In genomic region chr19:42131101-42131500, GRCm38 (mm10) we compare ENCODE assay signal across 12 mouse cellular contexts. TPM values are rescaled to one million over a fixed set of nuclear protein-coding genes. Genes with fewer than 3 reads are reported as not detected.
DNase-seq lines count a peak whose midpoint lies in the region; ATAC-seq and TF ChIP-seq lines count a peak whose summit lies in the region.
"Had no signal": no experiment of that assay in that cellular context is flagged by ENCODE, and none has a peak within 500 bp of the region (broad histone marks: within the 10 kb centered on the region; RNA-seq: fewer than 3 reads in every experiment).

No protein-coding gene starts in this region.

- no peaks in the 10 kb centered on the region for H3K27me3 ChIP-seq in cerebellum, adult 2 months (ENCODE audit: control insufficient read depth, insufficient read depth, low read length)
- no peaks in the 10 kb centered on the region for H3K27me3 ChIP-seq in spleen, adult 2 months (ENCODE audit: control insufficient read depth, insufficient read depth, low read length)
- H3K27me3 ChIP-seq in lung, embryonic 15.5 days, result no peaks in the 10 kb centered on the region
- H3K27me3 ChIP-seq: heart, embryonic 15.5 days; limb, embryonic 13.5 days had no signal

- no peaks in the 10 kb centered on the region for H3K36me3 ChIP-seq in spleen, adult 2 months (ENCODE audit: control insufficient read depth, insufficient read depth, low read length)
- no peaks in the 10 kb centered on the region for H3K36me3 ChIP-seq in lung, embryonic 15.5 days
- H3K36me3 ChIP-seq: heart, embryonic 15.5 days; limb, embryonic 13.5 days had no signal

- TF ChIP-seq CTCF in cerebellum, adult 2 months (IDR thresholded peaks at IDR 0.05; ENCODE audit: borderline replicate concordance, insufficient read depth, low read depth, low read length), result no peak
- TF ChIP-seq CTCF in spleen, adult 2 months (IDR thresholded peaks at IDR 0.05; ENCODE audit: extremely low read depth, insufficient read depth, insufficient read length, insufficient replicate concordance), result no peak

- peak; percentile 40 for DNase-seq in cerebellum, adult 9-11 months
- DNase-seq in cerebellum, adult 2 months, result no peak
- DNase-seq in spleen, adult 2 months (ENCODE audit: low read depth in 1 of 2, low spot score in 2 of 2), result no peak
- DNase-seq in spleen, postnatal 4 days (ENCODE audit: low spot score in 2 of 2), result no peak
- DNase-seq in ovary, adult 18-20 months (ENCODE audit: low spot score), result no peak
- DNase-seq in ovary, postnatal 10 days (ENCODE audit: low spot score), result no peak
- no peak for DNase-seq in kidney, adult 11 months
- DNase-seq: kidney, postnatal 4 days had no signal

- H3K4me2 ChIP-seq in lung, embryonic 15.5 days, result no peak overlapping the region
- H3K4me2 ChIP-seq: heart, embryonic 15.5 days; limb, embryonic 13.5 days had no signal

- no peak overlapping the region for H3K9ac ChIP-seq in lung, embryonic 15.5 days
- H3K9ac ChIP-seq: heart, embryonic 15.5 days; limb, embryonic 13.5 days had no signal

- no peak overlapping the region for H3K4me3 ChIP-seq in cerebellum, adult 2 months (replicated peaks; ENCODE audit: insufficient read depth, low read depth, low read length)
- no peak overlapping the region for H3K4me3 ChIP-seq in spleen, adult 2 months (ENCODE audit: extremely low read depth, insufficient read depth, insufficient read length)
- no peak overlapping the region for H3K4me3 ChIP-seq in lung, embryonic 15.5 days
- H3K4me3 ChIP-seq: heart, embryonic 15.5 days; limb, embryonic 13.5 days had no signal

- no peak for ATAC-seq in lung, embryonic 15.5 days (ENCODE audit: borderline replicate concordance, extremely low read depth, low FRiP score, low TSS enrichment)
- ATAC-seq: hindbrain, postnatal 0 days had no signal

- H3K9me3 ChIP-seq in lung, embryonic 15.5 days, result no peaks in the 10 kb centered on the region
- H3K9me3 ChIP-seq: heart, embryonic 15.5 days; limb, embryonic 13.5 days had no signal

- TF ChIP-seq POLR2A in cerebellum, adult 2 months (IDR thresholded peaks at IDR 0.05; ENCODE audit: borderline replicate concordance, insufficient read depth, low read length), result no peak
- no peak for TF ChIP-seq POLR2A in spleen, adult 2 months (IDR thresholded peaks at IDR 0.05; ENCODE audit: low read depth, low read length)

- peaks cover 10% of the 10 kb centered on the region for H3K4me1 ChIP-seq in cerebellum, adult 2 months (ENCODE audit: control insufficient read depth, insufficient read depth, low read length)
- peaks cover 8% of the 10 kb centered on the region; the same call in 1 of the 2 replicates for H3K4me1 ChIP-seq in spleen, adult 2 months (ENCODE audit: control insufficient read depth, insufficient read depth, insufficient read length)
- peaks cover 38% of the 10 kb centered on the region for H3K4me1 ChIP-seq in lung, embryonic 15.5 days

- no peak overlapping the region for H3K27ac ChIP-seq in cerebellum, adult 2 months (ENCODE audit: insufficient read depth, low read length)
- peak overlapping the region; percentile 53 for H3K27ac ChIP-seq in spleen, adult 2 months (ENCODE audit: insufficient read depth, low read length)
- peak overlapping the region; percentile 36 for H3K27ac ChIP-seq in lung, embryonic 15.5 days
- H3K27ac ChIP-seq: hindbrain, postnatal 0 days; limb, embryonic 13.5 days had no signal

- 85% methylated on average over 5 of the region's 5 CpGs for WGBS in cerebellum, adult 2 months
- 62% methylated on average over 5 of the region's 5 CpGs for WGBS in spleen, adult 2 months
- 59% methylated on average over 5 of the region's 5 CpGs for WGBS in lung, embryonic 15.5 days

RNA-seq across cellular contexts. Expression of gene Avpi1, which starts 2.2 kb away (rescaled TPM):
- polyA plus RNA-seq in cerebellum, adult 2 months (2012; rRNA removed), result 26.9 and 28.8 TPM in 2 replicates
- 13.4 and 18.2 TPM in 2 replicates for polyA plus RNA-seq in spleen, adult 2 months (2012; rRNA removed)
- 64.3 and 64.4 TPM in 2 replicates for polyA plus RNA-seq in lung, embryonic 15.5 days (2015; fragmentation: Nextera tagmentation; extraction: Ambion mirVana)

RNA-seq across cellular contexts. Expression of gene Marveld1, which starts 16.1 kb away (rescaled TPM):
- polyA plus RNA-seq in cerebellum, adult 2 months (2012; rRNA removed), result 11.7 and 12.8 TPM in 2 replicates
- 52.6 and 76.5 TPM in 2 replicates for polyA plus RNA-seq in spleen, adult 2 months (2012; rRNA removed)
- 17.1 and 21.0 TPM in 2 replicates for polyA plus RNA-seq in lung, embryonic 15.5 days (2015; fragmentation: Nextera tagmentation; extraction: Ambion mirVana)

RNA-seq across cellular contexts. Expression of gene Zfyve27, which starts 32.6 kb away (rescaled TPM):
- polyA plus RNA-seq in cerebellum, adult 2 months (2012; rRNA removed), result 104 and 107 TPM in 2 replicates
- polyA plus RNA-seq in spleen, adult 2 months (2012; rRNA removed), result 49.4 and 49.5 TPM in 2 replicates
- polyA plus RNA-seq in lung, embryonic 15.5 days (2015; fragmentation: Nextera tagmentation; extraction: Ambion mirVana), result 23.3 and 28.2 TPM in 2 replicates

RNA-seq across cellular contexts. Expression of gene Pi4k2a, which starts 40.8 kb away (rescaled TPM):
- 78.6 and 81.0 TPM in 2 replicates for polyA plus RNA-seq in cerebellum, adult 2 months (2012; rRNA removed)
- polyA plus RNA-seq in spleen, adult 2 months (2012; rRNA removed), result 22.3 and 25.1 TPM in 2 replicates
- polyA plus RNA-seq in lung, embryonic 15.5 days (2015; fragmentation: Nextera tagmentation; extraction: Ambion mirVana), result 21.7 and 26.1 TPM in 2 replicates

RNA-seq across cellular contexts. Expression of gene Morn4, which starts 44.9 kb away (rescaled TPM):
- 43.4 and 44.6 TPM in 2 replicates for polyA plus RNA-seq in cerebellum, adult 2 months (2012; rRNA removed)
- 1.0 and 1.2 TPM in 2 replicates for polyA plus RNA-seq in spleen, adult 2 months (2012; rRNA removed)
- polyA plus RNA-seq in lung, embryonic 15.5 days (2015; fragmentation: Nextera tagmentation; extraction: Ambion mirVana), result 21.1 and 22.9 TPM in 2 replicates
